Mouse (Mus musculus) kidney, adult 2 months (tissue): Measurements from ENCODE around the gene Cep97. TPM values are rescaled to one million over a fixed set of nuclear protein-coding genes. Genes with fewer than 3 reads are reported as not detected.

Experiments
- DNase-seq: peaks from one replicate; pipeline ENCODE4 v3.0.0; 2021
- H3K27ac ChIP-seq: fragments of 200-500 bp; 2 replicates; pipeline ENCODE4 v1.5.1; 2012; ENCODE audit warnings: low read depth, low read length, control low read depth, inconsistent platforms; ENCODE audit not compliant: insufficient read depth
- H3K27me3 ChIP-seq: fragments of 200-500 bp; replicated peaks from 2 replicates; pipeline ENCODE4 v1.6.1; 2012; ENCODE audit warnings: mild to moderate bottlenecking, moderate library complexity, low read length, inconsistent platforms; ENCODE audit not compliant: control insufficient read depth, insufficient read depth
- H3K36me3 ChIP-seq: fragments of 200-500 bp; 2 replicates; pipeline ENCODE4 v1.6.1; 2012; ENCODE audit warnings: mild to moderate bottlenecking, moderate library complexity, low read length, inconsistent platforms; ENCODE audit not compliant: control insufficient read depth, insufficient read depth
- H3K4me1 ChIP-seq: fragments of 200-500 bp; 2 replicates; pipeline ENCODE4 v1.6.1; 2011; ENCODE audit warnings: low read length; ENCODE audit not compliant: control insufficient read depth, insufficient read depth
- H3K4me3 ChIP-seq: fragments of 200-500 bp; 2 replicates; pipeline ENCODE4 v1.5.1; 2011; ENCODE audit warnings: mild to moderate bottlenecking, low read depth, low read length, control low read depth; ENCODE audit not compliant: insufficient read depth
- CTCF ChIP-seq: fragments of 200-500 bp; conservative IDR thresholded peaks from 2 replicates; pipeline ENCODE4 v1.5.1; 2011; ENCODE audit warnings: low read depth, mild to moderate bottlenecking, control low read depth, low read length, moderate library complexity, mixed read lengths; ENCODE audit not compliant: insufficient read depth, insufficient read length
- POLR2A ChIP-seq: fragments of 200-500 bp; IDR thresholded peaks from one replicate; pipeline ENCODE4 v1.6.1; 2011; ENCODE audit warnings: low read depth, low read length, control low read depth
- WGBS: fragments of 180-500 bp; shearing (Covaris S2); methylation state at CpG from one replicate; pipeline ENCODE4 v1.1.7; 2018; 5-methylcytosine and 5-hydroxymethylcytosine counted together
- polyA plus RNA-seq: library from polyadenylated mRNA; depleted of rRNA; stranded (reverse); fragments of >200 nt; gene quantifications from 2 replicates; pipeline ENCODE4 v1.2.3, GENCODE M21; 2012

Gene Cep97
- polyA plus RNA-seq, 1 experiment, result 2.5 TPM

DNA sequence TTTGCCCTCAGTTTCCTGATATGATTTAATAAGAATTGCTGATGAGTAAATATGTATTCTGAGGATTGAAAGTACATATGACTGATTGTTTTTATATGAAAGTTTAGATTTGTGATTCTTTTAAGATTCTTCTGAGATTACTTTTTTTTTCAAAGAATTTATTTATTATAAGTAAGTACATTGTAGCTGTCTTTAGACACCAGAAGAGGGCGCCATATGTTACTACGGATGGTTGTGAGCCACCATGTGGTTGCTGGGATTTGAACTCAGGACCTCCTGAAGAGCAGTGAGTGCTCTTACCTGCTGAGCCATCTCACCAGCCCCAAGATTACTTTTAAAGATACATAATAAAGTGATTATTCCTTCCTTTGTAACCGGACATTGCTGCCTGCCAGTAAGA is 45.2 kb downstream of the Cep97 start:
- H3K27me3 ChIP-seq, result no peaks in the 10 kb centered on the region
- TF ChIP-seq POLR2A, result no peak
- TF ChIP-seq CTCF, result no peak
- H3K4me1 ChIP-seq, result peaks cover 13% of the 10 kb centered on the region; the same call in 1 of the 2 replicates
- H3K36me3 ChIP-seq, result peaks cover 3% of the 10 kb centered on the region
- DNase-seq, result no peak
- no peak overlapping the region for H3K27ac ChIP-seq
- 67% methylated on average over 3 of the region's 3 CpGs for WGBS
- no peak overlapping the region for H3K4me3 ChIP-seq

DNA sequence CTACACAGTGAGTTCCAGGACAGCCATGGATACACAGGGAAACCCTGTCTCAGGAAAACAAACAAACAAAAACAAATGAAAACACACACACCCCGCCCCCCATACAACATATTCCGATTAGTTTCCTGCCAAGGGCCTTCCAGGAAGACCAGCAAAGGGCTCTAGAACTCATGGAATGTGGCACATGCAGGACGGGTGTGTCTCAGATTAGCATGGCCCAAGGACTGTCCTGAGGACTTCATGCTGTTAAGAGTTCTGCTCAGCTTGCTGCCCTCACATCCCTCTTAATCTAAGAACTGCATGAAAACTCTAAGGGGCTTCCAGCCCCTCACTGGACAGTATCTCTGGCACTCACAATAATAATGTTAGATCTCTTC is 46.1 kb downstream of the Cep97 start:
- 55% methylated on average over 3 of the region's 3 CpGs for WGBS
- Histone ChIP-seq H3K27ac (no peak overlapping the region), H3K27me3 (no peaks in the 10 kb centered on the region), H3K4me3 (no peak overlapping the region), H3K36me3 (peaks cover 3% of the 10 kb centered on the region), H3K4me1 (peaks cover 8% of the 10 kb centered on the region; the same call in 1 of the 2 replicates)
- TF ChIP-seq POLR2A (no peak), CTCF (no peak)
- no peak for DNase-seq

DNA sequence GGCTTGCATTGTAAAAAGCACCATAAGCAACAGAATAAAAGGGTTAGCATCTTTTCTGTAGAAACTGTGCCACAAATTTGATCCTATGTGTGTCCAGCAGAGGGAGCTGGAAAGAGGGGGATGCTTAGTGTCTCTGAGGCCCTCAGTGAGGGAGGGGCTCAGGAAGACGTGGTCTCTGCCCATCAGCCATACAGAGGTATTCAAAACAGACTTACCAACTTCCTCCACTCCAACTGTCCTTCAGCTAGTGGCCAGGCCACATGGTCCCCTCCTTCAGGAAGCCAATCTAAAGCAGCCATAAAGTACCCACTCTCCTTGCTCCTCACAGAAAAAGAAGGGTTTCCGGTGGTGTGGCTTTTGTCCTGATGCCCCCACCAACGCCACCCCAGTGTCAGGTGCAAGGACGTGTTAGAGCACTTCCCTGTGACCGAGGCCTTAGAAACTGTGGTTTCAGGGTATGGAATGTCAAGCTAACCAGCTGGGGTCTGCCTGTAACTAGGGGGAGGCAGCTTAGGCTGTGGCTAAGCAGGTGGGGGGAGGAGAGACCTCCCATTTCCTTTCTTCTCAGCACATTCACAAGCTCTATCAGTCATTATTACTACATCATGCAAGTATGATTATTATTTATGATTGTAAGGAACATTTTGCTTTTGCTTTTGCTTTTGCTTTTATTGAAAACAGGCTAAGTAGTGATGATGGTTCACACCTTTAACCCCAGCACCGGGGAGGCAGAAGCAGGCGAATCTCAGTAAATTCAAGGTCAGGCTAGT is 46.7 kb downstream of the Cep97 start:
- Histone ChIP-seq H3K4me1 (peaks cover 8% of the 10 kb centered on the region; the same call in 1 of the 2 replicates), H3K27ac (no peak overlapping the region)
- no peak for TF ChIP-seq POLR2A
- TF ChIP-seq CTCF, result peak; percentile 38; the same call in 1 of the 2 replicates

DNA sequence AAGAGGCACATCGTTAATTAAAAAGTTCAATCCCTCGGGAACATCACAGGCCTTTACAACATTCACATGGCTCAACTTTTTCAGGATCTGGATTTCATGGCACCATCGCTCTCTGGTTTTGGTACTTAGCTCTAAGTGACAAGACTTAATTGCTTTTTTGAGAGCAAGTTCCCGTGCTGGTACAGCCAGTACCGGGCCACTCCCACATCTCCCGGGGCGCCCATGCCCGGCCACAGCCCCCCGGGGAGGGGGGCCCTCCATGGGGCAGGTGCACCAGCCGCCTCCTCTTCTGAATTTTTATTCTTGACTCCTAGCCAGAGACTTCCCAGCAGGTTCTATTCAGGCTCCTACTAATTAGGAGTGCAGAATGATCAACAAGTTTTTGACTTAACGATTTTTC is 50.4 kb downstream of the Cep97 start:
- DNase-seq, result no peak
- no peak overlapping the region for H3K4me3 ChIP-seq
- peaks cover 4% of the 10 kb centered on the region; the same call in 1 of the 2 replicates for H3K4me1 ChIP-seq
- 58% methylated on average over 11 of the region's 11 CpGs for WGBS
- no peaks in the 10 kb centered on the region for H3K27me3 ChIP-seq
- H3K27ac ChIP-seq, result no peak overlapping the region
- no peak for TF ChIP-seq CTCF
- TF ChIP-seq POLR2A, result no peak
- H3K36me3 ChIP-seq, result peaks cover 3% of the 10 kb centered on the region

More for the DNA sequence above, 46.7 kb downstream of the Cep97 start:
- H3K36me3 ChIP-seq, result peaks cover 3% of the 10 kb centered on the region
- no peak overlapping the region for H3K4me3 ChIP-seq
- WGBS, result 47% methylated on average over 7 of the region's 7 CpGs
- H3K27me3 ChIP-seq, result no peaks in the 10 kb centered on the region
- DNase-seq, result no peak

DNA sequence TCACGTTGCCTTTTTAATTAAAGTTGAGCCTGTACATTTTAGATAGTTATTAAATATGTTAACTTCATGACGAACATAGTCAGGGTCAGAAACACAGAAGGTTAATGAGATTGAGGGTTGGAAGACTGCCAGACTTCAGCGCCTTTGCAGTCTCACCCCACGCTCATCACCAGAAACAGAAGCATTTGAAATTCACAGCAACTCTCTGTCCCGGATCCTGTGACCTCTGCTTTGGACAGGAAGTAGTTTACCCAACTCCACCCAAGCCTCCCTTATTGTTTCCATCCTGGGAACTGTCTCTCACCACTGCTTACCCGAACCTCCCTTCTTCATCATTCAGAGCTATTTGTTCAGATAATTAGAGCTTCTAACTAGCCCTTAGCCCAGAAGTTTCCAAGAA is 58.6 kb downstream of the Cep97 start:
- DNase-seq, result peak; percentile 25
- WGBS, result 43% methylated on average over 6 of the region's 6 CpGs
- no peak for TF ChIP-seq CTCF

DNA sequence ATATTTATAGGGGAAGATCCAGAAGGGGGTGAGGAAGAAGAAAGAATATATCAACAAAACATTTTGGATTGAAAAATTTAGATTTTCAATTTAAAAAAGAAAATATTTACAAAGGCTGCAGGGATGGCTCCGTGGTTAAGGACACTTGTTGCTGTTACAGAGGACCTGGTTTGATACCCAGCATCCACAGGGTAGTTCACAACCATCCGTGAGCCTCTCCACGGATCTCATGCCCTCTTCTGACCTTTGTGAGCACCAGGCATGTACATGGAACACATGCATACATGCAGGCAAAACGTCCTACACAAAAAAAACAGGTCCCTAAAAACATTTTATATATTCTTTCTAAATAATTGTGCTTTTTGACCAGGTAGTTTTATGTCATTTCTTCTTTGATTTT is 70.8 kb downstream of the Cep97 start:
- TF ChIP-seq CTCF, result no peak
- no peak for TF ChIP-seq POLR2A
- Histone ChIP-seq H3K27me3 (no peaks in the 10 kb centered on the region), H3K4me1 (no peaks in the 10 kb centered on the region), H3K36me3 (no peaks in the 10 kb centered on the region), H3K27ac (no peak overlapping the region), H3K4me3 (no peak overlapping the region)
- WGBS, result 67% methylated on average over 4 of the region's 4 CpGs
- DNase-seq, result no peak

More for the DNA sequence above, 58.6 kb downstream of the Cep97 start:
- no peaks in the 10 kb centered on the region for H3K27me3 ChIP-seq
- no peaks in the 10 kb centered on the region for H3K36me3 ChIP-seq
- no peaks in the 10 kb centered on the region for H3K4me1 ChIP-seq
- H3K4me3 ChIP-seq, result no peak overlapping the region
- H3K27ac ChIP-seq, result no peak overlapping the region

DNA sequence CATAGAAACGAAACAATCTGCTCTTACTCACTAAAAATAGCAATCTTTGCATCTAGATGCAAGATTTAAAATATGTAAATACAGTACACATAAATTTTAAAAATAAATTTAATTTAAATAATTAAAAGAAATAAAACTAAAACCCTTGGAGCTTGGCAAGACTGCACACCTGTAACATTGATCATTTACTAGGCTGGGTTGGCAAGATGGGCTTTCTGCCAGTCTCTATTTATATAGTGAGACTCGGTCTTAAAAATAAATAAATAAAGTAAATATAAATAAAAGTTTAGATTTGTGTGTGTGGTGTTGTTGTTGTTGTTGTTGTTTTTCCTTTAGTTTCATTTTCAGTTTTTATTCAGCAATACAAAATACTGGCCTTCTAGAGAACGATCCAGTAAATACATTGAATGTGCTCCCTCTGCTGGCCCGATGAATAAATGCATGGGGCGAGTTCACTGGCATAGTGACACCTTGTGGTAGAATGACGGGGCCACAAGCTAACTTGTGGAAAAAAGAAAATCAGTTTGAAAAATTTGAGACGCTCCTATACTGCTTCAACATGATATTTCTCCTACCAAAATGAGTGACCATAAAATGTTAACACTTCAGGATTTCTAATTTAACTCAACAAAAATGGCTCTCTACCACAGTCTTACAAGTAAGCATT is 71.4 kb downstream of the Cep97 start:
- 9% methylated on average over 7 of the region's 7 CpGs for WGBS
- peak; percentile 79 for DNase-seq
- no peak for TF ChIP-seq POLR2A
- TF ChIP-seq CTCF, result peak; percentile 98
- H3K36me3 ChIP-seq, result no peaks in the 10 kb centered on the region
- no peak overlapping the region for H3K27ac ChIP-seq
- no peak overlapping the region for H3K4me3 ChIP-seq
- H3K27me3 ChIP-seq, result no peaks in the 10 kb centered on the region
- no peaks in the 10 kb centered on the region for H3K4me1 ChIP-seq
